Mouse (Mus musculus) erythroblast, embryonic 14.5 days (primary cell): ENCODE results near the gene Ccm2l.

Experiments used
- GATA1 ChIP-seq: IDR thresholded peaks from 2 replicates; pipeline ENCODE4 v1.6.1; 2012; ENCODE audit warnings: low read length, inconsistent platforms, mixed read lengths
- TAL1 ChIP-seq: IDR thresholded peaks from 3 replicates; pipeline ENCODE4 v1.6.1; 2012; ENCODE audit warnings: low read length, inconsistent platforms, mixed read lengths

GRCm38 (mm10) chr2:153107802-153108201, 42.0 kb downstream of the Ccm2l start:
- TF ChIP-seq TAL1: no peak
- no peak for TF ChIP-seq GATA1
